Mouse (Mus musculus): ENCODE measurements around the gene Sec14l5. TPM values are rescaled to one million over a fixed set of nuclear protein-coding genes. Genes with fewer than 3 reads are reported as not detected.

Sec14l5 gene
- polyA plus RNA-seq, 1 experiment from 2014 or later: 0.06 TPM

GRCm38 (mm10) chr16:5156495-5156894 is 9.6 kb downstream of the Sec14l5 start:
- H3K27ac ChIP-seq: no peak overlapping the region
- H3K9ac ChIP-seq: no peak overlapping the region
- H3K4me2 ChIP-seq: no peak overlapping the region
- 26% methylated on average over 2 of the region's 2 CpGs for WGBS
- H3K9me3 ChIP-seq: no peaks in the 10 kb centered on the region
- no peak overlapping the region for H3K4me3 ChIP-seq
- H3K36me3 ChIP-seq: no peaks in the 10 kb centered on the region
- no peaks in the 10 kb centered on the region for H3K4me1 ChIP-seq
- ATAC-seq (ENCODE audit: insufficient number of reproducible peaks, insufficient read depth, low FRiP score, low TSS enrichment, low read depth): no peak
- no peaks in the 10 kb centered on the region for H3K27me3 ChIP-seq

GRCm38 (mm10) chr16:5157113-5157512 is 10.2 kb downstream of the Sec14l5 start:
- Histone ChIP-seq H3K4me3 (no peak overlapping the region), H3K9me3 (no peaks in the 10 kb centered on the region), H3K4me1 (no peaks in the 10 kb centered on the region), H3K4me2 (no peak overlapping the region), H3K36me3 (no peaks in the 10 kb centered on the region), H3K9ac (no peak overlapping the region), H3K27ac (no peak overlapping the region), H3K27me3 (no peaks in the 10 kb centered on the region)
- 71% methylated on average over 3 of the region's 3 CpGs for WGBS
- ATAC-seq (ENCODE audit: insufficient number of reproducible peaks, insufficient read depth, low FRiP score, low TSS enrichment, low read depth): no peak

GRCm38 (mm10) chr16:5159248-5159647 is 12.3 kb downstream of the Sec14l5 start:
- Histone ChIP-seq H3K36me3 (no peaks in the 10 kb centered on the region), H3K27ac (no peak overlapping the region), H3K9ac (no peak overlapping the region), H3K27me3 (no peaks in the 10 kb centered on the region), H3K4me1 (no peaks in the 10 kb centered on the region), H3K9me3 (no peaks in the 10 kb centered on the region), H3K4me2 (no peak overlapping the region), H3K4me3 (no peak overlapping the region)
- ATAC-seq (ENCODE audit: insufficient number of reproducible peaks, insufficient read depth, low FRiP score, low TSS enrichment, low read depth): no peak
- 87% methylated on average over 8 of the region's 8 CpGs for whole genome bisulfite sequencing

- no peak overlapping the region for H3K27ac ChIP-seq
- H3K9ac ChIP-seq: no peak overlapping the region
- 77% methylated on average over 6 of the region's 6 CpGs for WGBS
- ATAC-seq (ENCODE audit: insufficient number of reproducible peaks, insufficient read depth, low FRiP score, low TSS enrichment, low read depth): no peak
- H3K4me3 ChIP-seq: no peak overlapping the region
- H3K4me2 ChIP-seq: no peak overlapping the region
- no peaks in the 10 kb centered on the region for H3K36me3 ChIP-seq
- H3K4me1 ChIP-seq: no peaks in the 10 kb centered on the region
- H3K27me3 ChIP-seq: no peaks in the 10 kb centered on the region
- H3K9me3 ChIP-seq: no peaks in the 10 kb centered on the region
Observed at GRCm38 (mm10) chr16:5164327-5164726, 17.4 kb downstream of the Sec14l5 start.

- no peaks in the 10 kb centered on the region for H3K4me1 ChIP-seq
- H3K4me3 ChIP-seq: no peak overlapping the region
- H3K27ac ChIP-seq: no peak overlapping the region
- no peaks in the 10 kb centered on the region for H3K9me3 ChIP-seq
- WGBS: 76% methylated on average over 2 of the region's 2 CpGs
- no peak overlapping the region for H3K9ac ChIP-seq
- no peak for ATAC-seq (ENCODE audit: insufficient number of reproducible peaks, insufficient read depth, low FRiP score, low TSS enrichment, low read depth)
- H3K36me3 ChIP-seq: no peaks in the 10 kb centered on the region
- H3K27me3 ChIP-seq: no peaks in the 10 kb centered on the region
- no peak overlapping the region for H3K4me2 ChIP-seq
Observed at GRCm38 (mm10) chr16:5168038-5168437, 21.1 kb downstream of the Sec14l5 start.

- no peaks in the 10 kb centered on the region for H3K4me1 ChIP-seq
- no peak overlapping the region for H3K27ac ChIP-seq
- 72% methylated on average over 5 of the region's 5 CpGs for WGBS
- H3K9me3 ChIP-seq: no peaks in the 10 kb centered on the region
- no peak overlapping the region for H3K4me2 ChIP-seq
- H3K9ac ChIP-seq: no peak overlapping the region
- H3K36me3 ChIP-seq: no peaks in the 10 kb centered on the region
- no peak for ATAC-seq (ENCODE audit: insufficient number of reproducible peaks, insufficient read depth, low FRiP score, low TSS enrichment, low read depth)
- H3K27me3 ChIP-seq: no peaks in the 10 kb centered on the region
- H3K4me3 ChIP-seq: no peak overlapping the region
Observed at GRCm38 (mm10) chr16:5168829-5169228, 21.9 kb downstream of the Sec14l5 start.

- Histone ChIP-seq H3K4me1 (no peaks in the 10 kb centered on the region), H3K4me2 (no peak overlapping the region), H3K27me3 (no peaks in the 10 kb centered on the region), H3K9ac (no peak overlapping the region), H3K4me3 (no peak overlapping the region), H3K9me3 (no peaks in the 10 kb centered on the region), H3K36me3 (no peaks in the 10 kb centered on the region), H3K27ac (no peak overlapping the region)
- no peak for ATAC-seq (ENCODE audit: insufficient number of reproducible peaks, insufficient read depth, low FRiP score, low TSS enrichment, low read depth)
- 94% methylated on average over 6 of the region's 6 CpGs for WGBS
Observed at GRCm38 (mm10) chr16:5172636-5173035, 25.7 kb downstream of the Sec14l5 start.

GRCm38 (mm10) chr16:5183310-5183975 is 36.5 kb downstream of the Sec14l5 start:
- Histone ChIP-seq H3K9me3 (no peaks in the 10 kb centered on the region), H3K27me3 (no peaks in the 10 kb centered on the region), H3K4me1 (no peaks in the 10 kb centered on the region), H3K27ac (no peak overlapping the region), H3K9ac (no peak overlapping the region), H3K4me2 (no peak overlapping the region), H3K4me3 (no peak overlapping the region), H3K36me3 (no peaks in the 10 kb centered on the region)
- no peak for ATAC-seq (ENCODE audit: insufficient number of reproducible peaks, insufficient read depth, low FRiP score, low TSS enrichment, low read depth)
- WGBS: 83% methylated on average over 18 of the region's 18 CpGs

- no peak overlapping the region for H3K9ac ChIP-seq
- 54% methylated on average over 8 of the region's 8 CpGs for WGBS
- no peaks in the 10 kb centered on the region for H3K4me1 ChIP-seq
- no peak overlapping the region for H3K4me2 ChIP-seq
- H3K27me3 ChIP-seq: no peaks in the 10 kb centered on the region
- ATAC-seq (ENCODE audit: insufficient number of reproducible peaks, insufficient read depth, low FRiP score, low TSS enrichment, low read depth): no peak
- H3K9me3 ChIP-seq: no peaks in the 10 kb centered on the region
- H3K27ac ChIP-seq: no peak overlapping the region
- H3K4me3 ChIP-seq: no peak overlapping the region
- H3K36me3 ChIP-seq: no peaks in the 10 kb centered on the region
Observed at GRCm38 (mm10) chr16:5184101-5184500, 37.2 kb downstream of the Sec14l5 start.

- Histone ChIP-seq H3K4me3 (no peak overlapping the region), H3K27me3 (no peaks in the 10 kb centered on the region), H3K9ac (no peak overlapping the region), H3K9me3 (no peaks in the 10 kb centered on the region), H3K27ac (no peak overlapping the region), H3K4me2 (no peak overlapping the region), H3K36me3 (no peaks in the 10 kb centered on the region), H3K4me1 (no peaks in the 10 kb centered on the region)
- ATAC-seq (ENCODE audit: insufficient number of reproducible peaks, insufficient read depth, low FRiP score, low TSS enrichment, low read depth): no peak
- 81% methylated on average over 5 of the region's 5 CpGs for WGBS
Observed at GRCm38 (mm10) chr16:5184956-5185355, 38.0 kb downstream of the Sec14l5 start.

GRCm38 (mm10) chr16:5185691-5186090 is 38.8 kb downstream of the Sec14l5 start:
- H3K4me1 ChIP-seq: no peaks in the 10 kb centered on the region
- H3K9me3 ChIP-seq: no peaks in the 10 kb centered on the region
- no peak overlapping the region for H3K4me3 ChIP-seq
- H3K4me2 ChIP-seq: no peak overlapping the region
- no peaks in the 10 kb centered on the region for H3K27me3 ChIP-seq
- no peak for ATAC-seq (ENCODE audit: insufficient number of reproducible peaks, insufficient read depth, low FRiP score, low TSS enrichment, low read depth)
- no peak overlapping the region for H3K27ac ChIP-seq
- no peak overlapping the region for H3K9ac ChIP-seq
- no peaks in the 10 kb centered on the region for H3K36me3 ChIP-seq
- 66% methylated on average over 7 of the region's 7 CpGs for WGBS

- no peak overlapping the region for H3K27ac ChIP-seq
- H3K9ac ChIP-seq: no peak overlapping the region
- no peak overlapping the region for H3K4me3 ChIP-seq
- WGBS: 73% methylated on average over 7 of the region's 7 CpGs
- no peak overlapping the region for H3K4me2 ChIP-seq
- no peaks in the 10 kb centered on the region for H3K9me3 ChIP-seq
- no peaks in the 10 kb centered on the region for H3K4me1 ChIP-seq
- H3K27me3 ChIP-seq: no peaks in the 10 kb centered on the region
- no peaks in the 10 kb centered on the region for H3K36me3 ChIP-seq
- no peak for ATAC-seq (ENCODE audit: insufficient number of reproducible peaks, insufficient read depth, low FRiP score, low TSS enrichment, low read depth)
Observed at GRCm38 (mm10) chr16:5186234-5186633, 39.3 kb downstream of the Sec14l5 start.

Data from embryonic facial prominence, embryonic 13.5 days (tissue).